Comparison of ENCODE assay signal across 8 mouse cellular contexts in the genomic region with DNA sequence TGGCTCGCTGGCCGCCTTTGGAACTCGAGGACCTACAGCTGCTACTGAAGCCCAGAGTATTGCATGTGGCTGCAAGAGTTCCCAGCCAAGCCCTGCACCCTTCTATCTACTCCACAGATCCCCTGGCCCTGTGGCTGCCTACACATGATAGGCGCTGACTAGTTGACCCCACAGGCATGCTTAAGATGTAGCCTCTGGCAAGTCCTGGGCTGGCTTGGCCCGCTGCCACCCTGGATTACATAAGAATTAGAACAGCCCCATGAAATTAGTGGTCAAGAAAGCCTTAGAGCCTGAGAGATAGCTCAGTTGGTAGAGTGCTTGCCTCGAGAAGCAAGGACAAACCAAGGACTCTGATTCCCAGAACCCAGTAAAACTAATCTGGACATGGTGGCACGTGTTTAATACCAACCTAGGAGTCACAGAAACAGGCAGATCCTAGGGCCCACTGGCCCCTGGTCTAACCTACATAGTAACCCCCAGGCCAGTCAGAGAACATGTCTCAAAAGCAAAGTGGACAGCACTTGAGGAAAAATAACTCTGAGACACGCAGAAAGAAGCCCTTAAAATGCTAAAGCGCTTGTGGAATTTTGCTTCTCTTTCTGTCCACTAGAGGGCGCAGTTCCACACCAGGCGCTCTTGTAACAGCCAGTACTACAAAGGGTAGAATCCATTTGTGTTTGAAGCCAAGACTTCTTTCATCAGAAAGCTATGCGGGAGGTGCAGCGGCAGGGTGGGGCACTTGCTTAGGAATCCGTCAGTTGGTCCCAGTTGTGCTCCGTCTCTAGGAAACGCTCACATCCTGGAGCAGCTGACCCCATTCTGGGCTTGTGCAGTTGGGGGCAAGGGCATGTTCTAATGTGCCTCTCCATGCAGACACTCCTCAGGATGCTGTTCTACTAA. TPM values are rescaled to one million over a fixed set of nuclear protein-coding genes. Genes with fewer than 3 reads are reported as not detected.
DNase-seq lines count a peak whose midpoint lies in the region.

No protein-coding gene starts in this region.

- peak; percentile 87 for DNase-seq in adipocyte (ENCODE audit: low spot score)
- peak; percentile 88 for DNase-seq in embryo, embryonic 10 days (ENCODE audit: low spot score)
- DNase-seq in gastrocnemius, postnatal 10 days: peak; percentile 70
- peak; percentile 89 for DNase-seq in induced T-regulatory cell, adult 2 months (ENCODE audit: low read depth)
- DNase-seq in left cerebral cortex, postnatal 10 days (ENCODE audit: extremely low spot score in 1 of 2, low spot score in 2 of 2): peak; percentile 76 to 90
- DNase-seq in right cerebral cortex, adult 2 months (ENCODE audit: low spot score in 2 of 2): peak; percentile 85 to 89
- peak; percentile 34 for DNase-seq in urinary bladder, postnatal 10 days (ENCODE audit: low spot score)

- H3K27me3 ChIP-seq in megakaryocyte, embryonic 14.5 days (replicated peaks): no peaks in the 10 kb centered on the region

- no peaks in the 10 kb centered on the region for H3K9me3 ChIP-seq in megakaryocyte, embryonic 14.5 days

- intact Hi-C loops in left cerebral cortex, postnatal 10 days (cut with DNase I): loop anchor here (5.0 kb wide), 1 partner anchor 36 kb away; the partner anchor contains the start of gene Sec14l1

- H3K4me3 ChIP-seq in megakaryocyte, embryonic 14.5 days (replicated peaks): peak overlapping the region; percentile 62

- peaks cover 74% of the 10 kb centered on the region for H3K4me1 ChIP-seq in megakaryocyte, embryonic 14.5 days

- peaks cover 68% of the 10 kb centered on the region for H3K36me3 ChIP-seq in megakaryocyte, embryonic 14.5 days (replicated peaks; ENCODE audit: low read length)

RNA-seq across cellular contexts. Expression of gene Sec14l1, which starts 33.6 kb away (rescaled TPM):
- 10 to 100 TPM; 91.6 to 93.4 TPM for total RNA-seq in gastrocnemius, postnatal 10 days (2021)
- 100 to 1,000 TPM; 144 to 145 TPM for total RNA-seq in left cerebral cortex, postnatal 10 days (2021)
- polyA plus RNA-seq in megakaryocyte, embryonic 14.5 days (2012; ENCODE audit: insufficient read depth, low replicate concordance): 46.1 and 70.6 TPM in 2 replicates

Comparison
In these comparisons a context has a peak if more than half of its experiments do, and no peak if none do; other contexts are left out.
1. Peak in every context shown above with its lines: DNase-seq and H3K4me3 ChIP-seq.
2. DNase-seq: peak in every context shown above with its lines; median percentile 89 in induced T-regulatory cell, adult 2 months; 88 in embryo, embryonic 10 days; 87 in adipocyte; 87 in right cerebral cortex, adult 2 months; 83 in left cerebral cortex, postnatal 10 days; 70 in gastrocnemius, postnatal 10 days; 34 in urinary bladder, postnatal 10 days.